Mouse (Mus musculus): Measurements from ENCODE around the gene Folr1. TPM values are rescaled to one million over a fixed set of nuclear protein-coding genes. Genes with fewer than 3 reads are reported as not detected.

The Folr1 gene
- total RNA-seq (2015; ENCODE audit: low replicate concordance) (not detected in 2 replicates), total RNA-seq (2017; ENCODE audit: low replicate concordance) (not detected in 2 replicates)

GRCm38 (mm10) chr7:101870629-101871028 lies at the start of gene Folr1:
Gene Folr1, minus strand, starts transcription at chr7:101870788.
- ATAC-seq (replicated peaks; ENCODE audit: low FRiP score, poor library complexity, severe bottlenecking) = no peak

DNA sequence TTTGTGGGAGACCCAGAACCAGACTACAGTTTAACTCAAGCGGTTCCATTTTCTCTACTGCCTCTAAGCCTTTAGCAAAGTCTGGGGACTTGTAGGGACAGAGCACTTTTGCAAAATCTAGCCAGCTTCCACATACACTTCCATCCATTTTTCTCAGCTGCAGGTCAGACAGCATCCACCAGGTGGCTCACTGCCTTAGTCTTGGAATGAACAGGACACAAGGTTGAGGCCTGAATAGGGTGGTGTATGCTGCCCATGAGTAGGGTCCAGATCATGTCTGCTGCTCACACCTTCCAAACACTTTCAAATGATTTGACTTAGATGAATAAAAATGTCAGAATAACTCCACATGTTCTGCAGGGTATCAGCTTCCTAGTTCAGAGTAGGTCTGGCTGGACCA lies 47.5 kb upstream of the Folr1 start:
- ATAC-seq (replicated peaks; ENCODE audit: low FRiP score, poor library complexity, severe bottlenecking) = peak; percentile 91

- no peak for ATAC-seq (replicated peaks; ENCODE audit: low FRiP score, poor library complexity, severe bottlenecking)
Observed at GRCm38 (mm10) chr7:101911982-101912381, 41.4 kb upstream of the Folr1 start.

DNA sequence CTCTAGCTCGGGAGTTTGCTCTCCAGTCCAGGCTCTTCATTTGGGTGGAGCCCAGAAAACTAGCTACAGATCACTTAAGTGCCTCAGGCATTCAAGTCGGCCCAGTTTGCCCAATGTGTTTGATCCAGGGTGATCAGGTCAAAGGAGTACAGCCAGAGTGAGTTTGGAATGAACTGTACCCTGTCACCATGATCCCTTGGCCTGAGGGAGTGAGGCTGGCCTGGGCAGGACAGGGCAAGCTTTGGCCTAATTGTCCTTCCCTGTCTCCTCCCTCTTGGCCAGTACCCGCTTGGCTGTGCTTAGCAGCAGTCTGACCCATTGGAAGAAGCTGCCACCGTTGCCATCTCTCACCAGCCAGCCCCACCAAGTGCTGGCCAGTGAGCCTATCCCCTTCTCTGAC lies 39.5 kb upstream of the Folr1 start:
- no peak for ATAC-seq (replicated peaks; ENCODE audit: low FRiP score, poor library complexity, severe bottlenecking)

DNA sequence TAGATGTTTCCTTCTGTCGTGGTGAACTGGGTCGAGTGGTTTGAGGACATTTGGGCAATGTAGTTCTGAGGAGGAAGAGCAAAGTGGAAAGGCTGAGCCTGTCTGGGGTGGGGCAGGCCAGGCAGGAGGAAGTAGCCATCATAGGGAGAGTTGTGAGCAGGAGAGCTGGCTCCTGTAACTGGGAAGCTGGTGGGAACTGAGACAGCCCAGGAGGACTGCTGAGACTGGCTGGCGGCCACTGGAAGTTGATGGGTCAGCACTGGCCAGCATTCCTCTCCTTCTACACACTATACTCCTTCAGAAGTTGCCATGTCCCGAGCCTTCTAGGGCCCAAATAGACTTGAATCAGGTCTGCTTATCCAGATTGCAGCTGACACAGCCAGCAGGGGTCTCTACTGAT lies 37.8 kb upstream of the Folr1 start:
- no peak for ATAC-seq (replicated peaks; ENCODE audit: low FRiP score, poor library complexity, severe bottlenecking)

GRCm38 (mm10) chr7:101906696-101907095 lies 36.1 kb upstream of the Folr1 start:
- ATAC-seq (replicated peaks; ENCODE audit: low FRiP score, poor library complexity, severe bottlenecking) = no peak

DNA sequence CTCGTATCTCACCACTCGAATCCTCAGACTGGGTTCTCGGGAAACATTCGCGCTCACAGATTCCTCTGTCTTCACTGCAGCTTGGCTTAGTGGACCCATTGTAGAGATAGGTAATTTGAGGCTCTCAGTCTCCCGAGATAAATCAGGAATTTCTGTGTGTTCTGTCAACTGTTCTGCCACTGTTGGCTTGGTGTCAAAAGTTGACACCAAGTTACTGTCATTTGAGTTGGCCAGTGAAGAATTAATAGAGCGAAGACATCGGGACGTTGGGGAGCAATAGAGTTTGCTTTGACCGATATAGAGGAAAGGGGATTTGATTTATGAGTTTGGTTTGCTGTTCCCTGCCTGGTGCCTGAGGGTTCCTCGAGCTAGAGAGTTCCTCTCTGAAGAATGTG lies 35.7 kb upstream of the Folr1 start, which contains the start of gene Tomt:
TSS of gene Tomt (minus strand) at position 73 of the 395 bp plus-strand sequence.
- ATAC-seq (replicated peaks; ENCODE audit: low FRiP score, poor library complexity, severe bottlenecking) = no peak

DNA sequence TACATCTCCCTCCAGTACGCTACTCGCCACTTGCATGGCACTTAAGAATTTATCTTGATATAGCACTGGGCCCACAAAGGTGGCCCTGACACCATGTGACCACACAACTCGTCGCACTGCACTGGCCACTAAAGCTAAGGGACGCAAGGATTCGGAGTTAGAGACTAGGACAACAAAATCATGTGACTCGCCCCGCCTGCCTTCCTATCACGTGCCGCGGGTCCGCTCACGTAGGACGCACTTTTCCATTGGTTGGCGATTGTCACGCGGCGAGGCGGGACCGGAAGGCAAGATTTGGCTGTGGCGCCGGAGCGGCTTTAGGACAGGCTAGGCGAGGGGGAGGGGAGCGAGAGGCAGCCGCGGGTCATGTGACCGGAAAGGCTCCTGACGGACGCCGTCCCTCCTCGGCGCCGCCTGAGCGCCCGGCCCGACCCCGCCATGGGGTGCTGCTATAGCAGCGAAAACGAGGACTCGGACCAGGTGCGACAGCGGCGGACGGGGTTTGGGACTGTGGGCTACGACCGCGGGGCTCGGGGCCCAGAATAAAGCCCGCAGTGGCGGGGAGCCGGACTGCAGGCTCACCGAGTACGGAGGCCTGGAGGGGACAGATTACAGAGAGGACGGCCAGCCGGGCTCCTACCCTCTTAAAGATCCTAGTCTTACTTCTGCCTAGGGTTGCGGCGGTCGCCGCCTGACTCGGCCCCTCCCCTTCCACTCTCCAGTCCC lies 35.1 kb upstream of the Folr1 start, which contains the start of gene Lamtor1:
TSS of gene Lamtor1 (plus strand) at position 344 of the 726 bp plus-strand sequence.
- peak; percentile 93 for ATAC-seq (replicated peaks; ENCODE audit: low FRiP score, poor library complexity, severe bottlenecking)

DNA sequence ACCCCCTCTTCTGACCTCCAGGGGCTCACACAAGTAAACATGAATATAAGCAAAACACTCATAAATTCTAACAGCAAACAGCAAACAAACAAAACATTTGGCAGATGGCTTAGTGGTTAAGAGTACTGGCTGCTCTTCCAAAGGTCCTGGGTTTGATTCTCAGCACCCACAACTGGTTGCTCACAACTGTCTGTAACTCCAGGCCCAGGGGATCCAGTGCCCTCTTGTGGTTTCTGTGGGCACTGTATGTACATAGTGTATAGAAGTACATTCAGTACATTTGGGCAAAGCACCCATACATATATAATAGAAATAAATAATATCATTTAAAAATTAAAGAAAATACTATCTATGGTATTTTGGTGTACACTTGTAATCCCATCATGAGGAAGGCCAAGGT lies 32.3 kb upstream of the Folr1 start:
- no peak for ATAC-seq (replicated peaks; ENCODE audit: low FRiP score, poor library complexity, severe bottlenecking)

GRCm38 (mm10) chr7:101901969-101902368 lies 31.4 kb upstream of the Folr1 start:
- no peak for ATAC-seq (replicated peaks; ENCODE audit: low FRiP score, poor library complexity, severe bottlenecking)

- no peak for ATAC-seq (replicated peaks; ENCODE audit: low FRiP score, poor library complexity, severe bottlenecking)
Observed at GRCm38 (mm10) chr7:101900331-101901097, 29.9 kb upstream of the Folr1 start.

DNA sequence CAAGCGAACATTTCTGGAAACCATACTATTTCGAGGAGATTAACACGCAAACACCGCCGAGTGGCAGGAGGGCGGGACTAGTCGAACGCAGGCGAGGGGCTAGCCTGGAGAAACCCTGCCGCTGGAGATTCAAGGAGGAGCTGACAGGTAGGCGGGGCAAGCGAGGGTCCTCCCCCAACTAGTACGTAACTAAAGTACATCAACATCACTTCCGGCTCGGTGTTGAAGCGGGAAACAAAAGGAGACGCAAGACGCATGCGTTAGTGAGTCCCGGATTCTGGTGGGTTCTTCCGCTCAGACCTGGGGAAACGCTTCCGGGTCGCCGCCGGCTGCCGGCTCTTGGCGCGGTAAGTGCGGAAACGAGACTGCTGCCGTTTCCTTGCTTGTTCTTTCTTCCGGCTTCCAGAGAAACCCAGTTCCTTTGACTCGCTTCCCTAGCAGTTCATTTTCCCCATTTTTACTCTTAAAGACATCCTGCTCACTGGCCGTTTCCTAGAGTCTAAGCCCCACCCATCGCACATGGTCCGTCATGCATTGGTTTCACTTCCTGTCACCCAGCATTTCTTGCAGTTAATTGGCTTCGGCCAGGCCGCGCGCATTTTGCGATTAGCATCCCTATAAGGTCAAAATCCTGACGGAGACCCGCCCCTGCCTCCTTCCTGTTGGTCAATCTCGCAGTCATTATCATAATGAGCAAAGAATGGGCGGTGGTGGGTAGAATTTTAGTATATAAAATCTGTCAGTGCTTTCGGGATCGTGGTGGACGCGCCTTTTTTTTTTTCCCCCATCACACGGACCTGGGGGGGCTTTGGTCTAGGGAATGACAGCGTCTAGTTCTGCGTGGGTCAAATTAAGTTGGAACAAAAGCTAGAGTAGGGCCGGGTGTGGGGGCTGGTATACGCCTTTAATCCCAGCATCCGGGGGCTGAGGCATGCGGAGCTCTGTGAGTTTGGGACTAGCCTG lies 25.8 kb upstream of the Folr1 start:
- peak; percentile 94 for ATAC-seq (replicated peaks; ENCODE audit: low FRiP score, poor library complexity, severe bottlenecking)

DNA sequence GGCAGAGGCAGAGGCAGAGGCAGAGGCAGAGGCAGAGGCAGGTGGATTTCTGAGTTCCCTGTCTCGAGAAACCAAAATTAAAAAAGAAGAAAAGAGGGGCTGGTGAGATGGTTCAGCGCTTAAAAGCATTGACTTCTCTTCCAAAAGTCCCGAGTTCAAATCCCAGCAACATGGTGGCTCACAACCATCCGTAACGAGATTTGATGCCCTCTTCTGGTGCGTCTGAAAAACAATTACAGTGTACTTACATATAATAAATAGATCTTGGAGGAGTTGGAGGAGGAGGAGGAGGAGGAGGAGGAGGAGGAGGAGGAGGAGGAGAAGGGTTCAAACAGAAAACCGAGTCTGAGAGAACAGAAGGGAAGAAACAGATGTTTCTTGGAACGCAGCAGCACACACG lies 25.1 kb upstream of the Folr1 start:
- no peak for ATAC-seq (replicated peaks; ENCODE audit: low FRiP score, poor library complexity, severe bottlenecking)

DNA sequence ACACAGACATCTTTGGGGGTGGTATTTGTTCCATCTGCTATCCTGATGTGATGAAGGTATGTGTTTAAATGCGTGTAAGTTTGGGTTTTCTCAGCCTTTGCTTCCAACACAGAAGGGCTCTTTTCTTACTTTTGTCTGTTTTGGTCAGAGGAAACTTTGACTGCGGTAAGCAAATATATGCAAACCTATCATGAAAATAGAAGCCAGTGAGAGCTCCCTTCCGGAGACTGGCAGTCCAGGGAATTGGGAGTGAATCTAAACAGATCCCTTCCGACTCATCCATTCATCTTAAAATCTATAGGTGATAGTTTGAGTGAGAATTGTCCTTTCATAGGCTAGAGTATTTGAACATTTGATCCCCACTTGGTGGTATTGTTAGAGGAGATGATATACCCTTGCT lies 17.9 kb upstream of the Folr1 start:
- no peak for ATAC-seq (replicated peaks; ENCODE audit: low FRiP score, poor library complexity, severe bottlenecking)

- no peak for ATAC-seq (replicated peaks; ENCODE audit: low FRiP score, poor library complexity, severe bottlenecking)
Observed at GRCm38 (mm10) chr7:101886274-101886673, 15.7 kb upstream of the Folr1 start.

DNA sequence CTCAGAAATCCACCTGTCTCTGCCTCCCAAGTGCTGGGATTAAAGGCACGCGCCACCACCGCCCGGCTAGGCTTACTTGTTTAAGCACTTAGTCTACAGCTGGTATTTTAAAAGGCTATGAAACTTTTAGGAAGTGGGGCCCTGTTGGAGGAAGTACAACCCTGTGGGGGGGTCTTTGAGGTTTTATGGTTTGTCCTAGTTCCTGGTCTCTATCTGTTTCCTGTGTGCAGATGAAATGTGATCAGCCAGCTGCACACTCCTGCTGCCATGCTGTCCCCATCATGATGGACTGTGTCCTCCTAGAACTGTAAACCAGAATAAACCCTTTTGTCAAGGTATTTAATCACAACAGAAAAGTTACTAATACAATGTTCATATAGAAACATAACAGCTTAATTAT lies 13.6 kb upstream of the Folr1 start:
- ATAC-seq (replicated peaks; ENCODE audit: low FRiP score, poor library complexity, severe bottlenecking) = no peak

- ATAC-seq (replicated peaks; ENCODE audit: low FRiP score, poor library complexity, severe bottlenecking) = 0 out of 2 replicates have a peak, but pooled peaks have one; percentile 11
Observed at GRCm38 (mm10) chr7:101882413-101883154, 12.0 kb upstream of the Folr1 start.

DNA sequence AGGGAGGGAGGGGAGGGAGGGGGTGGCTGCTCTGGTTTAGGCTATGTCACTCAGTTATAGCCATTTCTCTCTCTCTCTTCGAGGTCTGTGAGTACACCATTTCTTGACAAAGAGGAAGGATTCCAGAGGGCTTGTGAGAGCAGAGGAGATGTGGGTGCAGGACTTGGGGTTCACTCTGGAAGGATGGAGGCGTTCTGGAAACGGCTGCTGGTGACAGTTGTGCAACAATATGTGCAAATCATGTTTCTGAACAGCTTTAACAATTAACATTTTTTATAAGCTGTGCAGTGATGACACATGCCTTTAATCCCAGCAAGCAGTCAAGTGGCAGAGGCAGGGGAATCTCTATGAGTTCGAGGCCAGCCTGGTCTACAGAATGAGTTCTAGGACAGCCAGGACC lies 10.3 kb upstream of the Folr1 start:
- ATAC-seq (replicated peaks; ENCODE audit: low FRiP score, poor library complexity, severe bottlenecking) = no peak

GRCm38 (mm10) chr7:101875978-101876377 lies 5.4 kb upstream of the Folr1 start:
- no peak for ATAC-seq (replicated peaks; ENCODE audit: low FRiP score, poor library complexity, severe bottlenecking)

Measured in erythroblast, adult 5-6 weeks (primary cell).